Mouse (Mus musculus) forebrain, embryonic 10.5 days (tissue): ENCODE measurements around the gene Zkscan17. TPM values are rescaled to one million over a fixed set of nuclear protein-coding genes. Genes with fewer than 3 reads are reported as not detected.

ENCODE experiments used
- DNase-seq: peaks from one replicate; pipeline ENCODE4 v3.0.0-alpha.2; 2017; ENCODE audit warnings: low spot score; ENCODE audit errors: extremely low spot score
- H3K27ac ChIP-seq: fragments of 300-500 bp; sonication (generic); 2 replicates; pipeline ENCODE4 v1.5.1; 2016; ENCODE audit warnings: mild to moderate bottlenecking
- H3K27me3 ChIP-seq: fragments of 300-500 bp; sonication (generic); 2 replicates; pipeline ENCODE4 v1.6.1; 2016; ENCODE audit warnings: mild to moderate bottlenecking; ENCODE audit not compliant: poor library complexity, severe bottlenecking
- H3K36me3 ChIP-seq: fragments of 300-500 bp; sonication (generic); replicated peaks from 2 replicates; pipeline ENCODE4 v1.6.1; 2016; ENCODE audit warnings: mild to moderate bottlenecking, moderate library complexity
- H3K4me1 ChIP-seq: fragments of 300-500 bp; sonication (generic); 2 replicates; pipeline ENCODE4 v1.6.1; 2016
- H3K4me3 ChIP-seq: fragments of 300-500 bp; sonication (generic); 2 replicates; pipeline ENCODE4 v1.5.1; 2016; ENCODE audit warnings: mild to moderate bottlenecking, moderate library complexity
- H3K9me3 ChIP-seq: fragments of 300-500 bp; sonication (generic); 2 replicates; pipeline ENCODE4 v1.6.1; 2016; ENCODE audit warnings: mild to moderate bottlenecking, moderate library complexity
- WGBS: fragments of 180-500 bp; shearing (Covaris S2); methylation state at CpG from one replicate; pipeline ENCODE4 v1.1.7; 2016; 5-methylcytosine and 5-hydroxymethylcytosine counted together
- polyA plus RNA-seq: library from polyadenylated mRNA; unstranded; fragments of >200 nt; fragmentation: Nextera tagmentation; extraction: Ambion mirVana; gene quantifications from 2 replicates; pipeline ENCODE4 v1.2.1, GENCODE M21; 2016

Gene Zkscan17
- polyA plus RNA-seq, 1 experiment from 2014 or later: 43.1 TPM

DNA sequence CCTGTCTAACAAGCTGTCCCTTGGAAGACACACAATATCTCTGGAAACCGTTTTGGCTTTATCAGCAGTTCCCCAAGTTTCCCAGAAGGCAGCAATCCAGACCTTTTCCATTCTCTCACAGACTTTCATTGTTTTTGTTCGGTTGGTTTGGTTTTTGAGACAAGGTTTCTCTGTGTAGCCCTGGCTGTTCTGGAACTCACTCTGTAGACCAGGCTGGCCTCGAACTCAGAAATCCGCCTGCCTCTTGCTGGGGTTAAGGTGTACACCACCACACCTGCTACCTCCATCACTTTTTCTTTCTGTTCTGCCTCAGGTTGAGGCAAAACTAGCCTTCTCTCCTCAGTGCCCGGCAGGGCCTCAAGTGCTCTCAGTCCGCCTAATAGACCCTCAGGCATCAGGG lies 12.2 kb downstream of the Zkscan17 start:
- no peak for DNase-seq
- 73% methylated on average over 6 of the region's 6 CpGs for WGBS
- Histone ChIP-seq H3K27me3 (no peaks in the 10 kb centered on the region), H3K36me3 (peaks cover 24% of the 10 kb centered on the region), H3K27ac (no peak overlapping the region), H3K9me3 (no peaks in the 10 kb centered on the region), H3K4me1 (peaks cover 9% of the 10 kb centered on the region), H3K4me3 (no peak overlapping the region)

GRCm38 (mm10) chr11:59513556-59513955 lies 13.0 kb downstream of the Zkscan17 start:
- Histone ChIP-seq H3K4me1 (peaks cover 5% of the 10 kb centered on the region; the same call in 1 of the 2 replicates), H3K27ac (no peak overlapping the region), H3K36me3 (peaks cover 33% of the 10 kb centered on the region), H3K27me3 (no peaks in the 10 kb centered on the region), H3K4me3 (no peak overlapping the region), H3K9me3 (no peaks in the 10 kb centered on the region)
- 87% methylated on average over 3 of the region's 3 CpGs for WGBS
- DNase-seq: no peak

- Histone ChIP-seq H3K27me3 (no peaks in the 10 kb centered on the region), H3K27ac (no peak overlapping the region), H3K4me1 (peaks cover 8% of the 10 kb centered on the region)
Observed at GRCm38 (mm10) chr11:59512733-59513132, 13.8 kb downstream of the Zkscan17 start.

GRCm38 (mm10) chr11:59511558-59511957 lies 15.0 kb downstream of the Zkscan17 start:
- no peak overlapping the region for H3K27ac ChIP-seq
- WGBS: 76% methylated on average over 1 of the region's 1 CpGs

More at GRCm38 (mm10) chr11:59512733-59513132, 13.8 kb downstream of the Zkscan17 start:
- Histone ChIP-seq H3K4me3 (no peak overlapping the region), H3K9me3 (no peaks in the 10 kb centered on the region), H3K36me3 (peaks cover 41% of the 10 kb centered on the region)
- 91% methylated on average over 10 of the region's 10 CpGs for WGBS
- no peak for DNase-seq

DNA sequence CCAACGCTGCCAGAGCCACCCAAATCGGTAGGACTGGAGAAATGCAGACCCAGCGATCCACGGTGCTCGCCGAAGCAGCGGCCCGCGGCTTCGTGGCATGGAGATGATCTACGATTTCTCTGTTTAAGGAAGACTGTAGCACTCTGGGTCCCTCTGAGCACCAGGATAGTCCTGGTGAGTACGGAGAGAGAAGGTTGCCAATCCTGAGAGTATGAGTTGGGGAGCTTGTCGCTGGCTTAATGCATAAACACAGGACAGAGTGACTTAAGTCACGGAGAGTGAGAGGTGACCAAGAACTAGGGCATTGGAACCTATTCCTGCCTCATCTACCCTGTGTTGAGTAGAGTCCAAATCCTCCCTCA lies 19.9 kb downstream of the Zkscan17 start:
- WGBS: under 1% methylated on average over 14 of the region's 14 CpGs

More at GRCm38 (mm10) chr11:59511558-59511957, 15.0 kb downstream of the Zkscan17 start:
- H3K9me3 ChIP-seq: no peaks in the 10 kb centered on the region
- no peak for DNase-seq
- H3K4me3 ChIP-seq: no peak overlapping the region
- peaks cover 41% of the 10 kb centered on the region for H3K36me3 ChIP-seq
- no peaks in the 10 kb centered on the region for H3K27me3 ChIP-seq
- peaks cover 19% of the 10 kb centered on the region for H3K4me1 ChIP-seq

DNA sequence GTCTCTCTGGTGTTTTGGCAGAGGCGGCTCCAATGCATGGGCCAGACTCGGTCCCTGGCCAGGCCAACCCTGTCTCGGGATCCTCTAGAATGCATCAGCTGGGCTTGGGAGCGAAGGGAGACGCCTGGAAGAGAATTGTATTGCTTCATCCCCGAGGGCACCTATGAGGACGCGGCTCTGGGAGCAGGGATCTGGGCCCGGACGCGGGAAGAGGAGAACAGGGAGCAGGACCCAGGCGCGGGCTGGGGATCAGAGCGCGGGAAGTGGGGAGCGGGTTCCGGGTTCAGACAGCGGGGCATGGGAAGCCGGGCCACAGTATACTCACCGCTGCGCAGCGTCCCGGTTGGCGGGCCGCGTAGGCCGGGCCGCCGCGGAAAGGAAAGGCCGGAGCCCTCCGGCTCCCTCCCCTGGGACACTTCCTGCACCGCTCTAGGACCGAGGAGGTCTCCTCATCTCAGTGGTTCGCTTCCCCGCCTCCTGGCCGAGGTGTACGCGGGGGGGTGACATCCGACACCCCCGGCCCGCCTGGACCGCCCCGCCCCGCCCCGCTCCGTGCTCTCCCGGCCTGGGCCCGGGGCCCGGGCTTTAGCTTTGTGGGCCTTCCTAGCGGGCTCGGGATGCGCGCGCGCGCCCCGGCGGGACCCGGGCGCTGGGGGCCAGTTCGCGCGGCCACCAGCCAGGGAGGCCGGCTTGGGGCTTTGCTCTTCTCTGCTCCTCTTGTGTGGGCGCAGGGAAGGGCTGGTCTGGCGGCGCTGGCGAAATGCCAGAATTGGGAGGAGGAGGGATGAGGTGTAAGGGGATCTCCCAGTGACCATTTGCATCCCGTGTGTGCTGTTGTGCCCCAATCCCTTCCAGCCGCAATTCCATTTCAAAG lies 20.5 kb downstream of the Zkscan17 start:
- Histone ChIP-seq H3K36me3 (peaks cover 67% of the 10 kb centered on the region), H3K4me3 (peak overlapping the region; percentile 89), H3K27me3 (no peaks in the 10 kb centered on the region), H3K9me3 (no peaks in the 10 kb centered on the region), H3K27ac (peak overlapping the region; percentile 94), H3K4me1 (peaks cover 27% of the 10 kb centered on the region)
- peak; percentile 89 for DNase-seq
- WGBS: under 1% methylated on average over 60 of the region's 71 CpGs

More for the DNA sequence above, 19.9 kb downstream of the Zkscan17 start:
- DNase-seq: no peak
- Histone ChIP-seq H3K4me3 (peak overlapping the region; percentile 89), H3K9me3 (no peaks in the 10 kb centered on the region), H3K36me3 (peaks cover 67% of the 10 kb centered on the region), H3K27ac (peak overlapping the region; percentile 94), H3K27me3 (no peaks in the 10 kb centered on the region), H3K4me1 (peaks cover 27% of the 10 kb centered on the region)

- 0% methylated on average over 21 of the region's 21 CpGs for WGBS
- H3K27me3 ChIP-seq: no peaks in the 10 kb centered on the region
- H3K36me3 ChIP-seq: peaks cover 67% of the 10 kb centered on the region
- H3K9me3 ChIP-seq: no peaks in the 10 kb centered on the region
- peak overlapping the region; percentile 89 for H3K4me3 ChIP-seq
- peaks cover 27% of the 10 kb centered on the region for H3K4me1 ChIP-seq
- peak overlapping the region; percentile 94 for H3K27ac ChIP-seq
- DNase-seq: peak; percentile 72
Observed at GRCm38 (mm10) chr11:59505351-59505838, 21.2 kb downstream of the Zkscan17 start.

- no peaks in the 10 kb centered on the region for H3K27me3 ChIP-seq
- H3K27ac ChIP-seq: no peak overlapping the region
- 93% methylated on average over 5 of the region's 5 CpGs for WGBS
- no peak overlapping the region for H3K4me3 ChIP-seq
- peaks cover 18% of the 10 kb centered on the region for H3K4me1 ChIP-seq
- H3K9me3 ChIP-seq: peaks cover 11% of the 10 kb centered on the region; the same call in 1 of the 2 replicates
- no peak for DNase-seq
- H3K36me3 ChIP-seq: peaks cover 74% of the 10 kb centered on the region
Observed at GRCm38 (mm10) chr11:59501978-59502700, 24.4 kb downstream of the Zkscan17 start.

- Histone ChIP-seq H3K4me1 (no peaks in the 10 kb centered on the region), H3K9me3 (peaks cover 11% of the 10 kb centered on the region; the same call in 1 of the 2 replicates), H3K27ac (no peak overlapping the region), H3K27me3 (no peaks in the 10 kb centered on the region), H3K4me3 (no peak overlapping the region), H3K36me3 (peaks cover 100% of the 10 kb centered on the region)
- DNase-seq: no peak
- 91% methylated on average over 7 of the region's 7 CpGs for WGBS
Observed at GRCm38 (mm10) chr11:59497747-59498146, 28.8 kb downstream of the Zkscan17 start.

GRCm38 (mm10) chr11:59496672-59497310 lies 29.8 kb downstream of the Zkscan17 start:
- Histone ChIP-seq H3K9me3 (peaks cover 11% of the 10 kb centered on the region; the same call in 1 of the 2 replicates), H3K27me3 (no peaks in the 10 kb centered on the region), H3K4me3 (no peak overlapping the region), H3K4me1 (no peaks in the 10 kb centered on the region), H3K36me3 (peaks cover 100% of the 10 kb centered on the region), H3K27ac (no peak overlapping the region)
- 93% methylated on average over 6 of the region's 6 CpGs for WGBS
- DNase-seq: no peak

DNA sequence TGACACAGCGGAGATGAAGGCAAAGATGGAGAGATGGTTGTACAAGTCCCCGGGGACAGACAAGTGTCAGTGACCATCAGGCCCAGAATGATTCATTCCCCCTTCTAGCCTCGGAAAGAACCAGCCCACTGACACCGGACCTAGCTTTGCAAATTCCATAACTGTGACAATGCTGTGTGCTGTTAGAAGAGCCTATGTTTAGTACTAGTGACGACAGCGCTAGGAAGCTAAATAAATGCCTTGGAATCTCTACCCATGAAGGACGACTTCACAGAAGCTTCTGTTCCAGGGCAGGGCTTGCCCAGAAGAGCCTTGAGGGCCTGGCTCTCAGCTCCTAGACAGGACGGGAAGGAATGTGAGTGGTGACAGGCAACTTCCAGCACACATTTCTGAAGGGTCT lies 40.3 kb downstream of the Zkscan17 start:
- Histone ChIP-seq H3K9me3 (no peaks in the 10 kb centered on the region), H3K27me3 (no peaks in the 10 kb centered on the region), H3K4me1 (no peaks in the 10 kb centered on the region), H3K27ac (no peak overlapping the region), H3K36me3 (peaks cover 65% of the 10 kb centered on the region), H3K4me3 (no peak overlapping the region)
- 93% methylated on average over 8 of the region's 8 CpGs for WGBS
- no peak for DNase-seq

DNA sequence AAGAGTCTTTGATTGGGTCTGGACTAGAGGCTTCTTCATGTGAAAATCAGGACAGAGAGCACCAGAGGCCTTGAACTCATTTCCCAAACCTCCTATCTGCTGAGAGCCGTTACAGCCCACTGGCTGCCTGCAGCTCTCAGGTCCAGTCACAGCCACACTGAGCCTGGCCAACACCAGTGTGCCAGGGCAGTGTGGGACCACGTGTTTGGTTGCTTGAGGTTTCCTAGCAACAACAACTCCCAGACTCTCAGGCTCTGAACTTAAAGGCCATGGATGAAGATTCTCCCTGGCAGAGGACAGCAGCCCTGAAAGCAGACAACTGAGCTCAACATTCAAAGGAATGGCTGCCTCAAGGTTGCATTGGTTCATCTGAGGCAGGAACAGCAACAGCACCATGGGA lies 40.9 kb downstream of the Zkscan17 start:
- H3K4me3 ChIP-seq: no peak overlapping the region
- peaks cover 60% of the 10 kb centered on the region for H3K36me3 ChIP-seq
- no peaks in the 10 kb centered on the region for H3K27me3 ChIP-seq
- 63% methylated on average over 2 of the region's 2 CpGs for WGBS
- no peaks in the 10 kb centered on the region for H3K9me3 ChIP-seq
- H3K4me1 ChIP-seq: no peaks in the 10 kb centered on the region
- no peak overlapping the region for H3K27ac ChIP-seq
- DNase-seq: no peak
